Mouse (Mus musculus) forebrain, embryonic 15.5 days (tissue): ENCODE data around the gene Scn11a. TPM values are rescaled to one million over a fixed set of nuclear protein-coding genes. Genes with fewer than 3 reads are reported as not detected.

ENCODE experiments used
- ATAC-seq: fragments of 200-750 bp; cut with Nextera tagmentation; replicated peaks from 2 replicates; pipeline ENCODE4 v1.8.0; 2017; ENCODE audit warnings: mild to moderate bottlenecking, moderate TSS enrichment, moderate library complexity
- H3K27ac ChIP-seq: fragments of 300-500 bp; sonication (generic); replicated peaks from 2 replicates; pipeline ENCODE4 v1.5.1; 2015; ENCODE audit warnings: mild to moderate bottlenecking, inconsistent platforms
- H3K27me3 ChIP-seq: fragments of 300-500 bp; sonication (generic); 2 replicates; pipeline ENCODE4 v1.6.1; 2015; ENCODE audit warnings: inconsistent platforms
- H3K36me3 ChIP-seq: fragments of 300-500 bp; sonication (generic); 2 replicates; pipeline ENCODE4 v1.6.1; 2015; ENCODE audit warnings: mild to moderate bottlenecking, inconsistent platforms
- H3K4me1 ChIP-seq: fragments of 300-500 bp; sonication (generic); 2 replicates; pipeline ENCODE4 v1.6.1; 2015; ENCODE audit warnings: inconsistent platforms
- H3K4me2 ChIP-seq: fragments of 300-500 bp; sonication (generic); replicated peaks from 2 replicates; pipeline ENCODE4 v1.6.1; 2015; ENCODE audit warnings: mild to moderate bottlenecking, inconsistent platforms
- H3K4me3 ChIP-seq: fragments of 300-500 bp; sonication (generic); 2 replicates; pipeline ENCODE4 v1.5.1; 2015; ENCODE audit warnings: mild to moderate bottlenecking, inconsistent platforms
- H3K9ac ChIP-seq: fragments of 300-500 bp; sonication (generic); replicated peaks from 2 replicates; pipeline ENCODE4 v1.6.1; 2015; ENCODE audit warnings: mild to moderate bottlenecking, inconsistent platforms
- H3K9me3 ChIP-seq: fragments of 300-500 bp; sonication (generic); 2 replicates; pipeline ENCODE4 v1.6.1; 2016; ENCODE audit warnings: inconsistent platforms
- whole genome bisulfite sequencing: fragments of 180-500 bp; shearing (Covaris S2); methylation state at CpG from one replicate; pipeline ENCODE4 v1.1.7; 2015; ENCODE audit warnings: mixed read lengths; 5-methylcytosine and 5-hydroxymethylcytosine counted together
- polyA plus RNA-seq: library from polyadenylated mRNA; unstranded; fragments of >200 nt; fragmentation: Nextera tagmentation; extraction: Ambion mirVana; gene quantifications from 2 replicates; pipeline ENCODE4 v1.2.1, GENCODE M21; 2015

Scn11a gene
- polyA plus RNA-seq, 1 experiment from 2014 or later: 0.22 TPM

DNA sequence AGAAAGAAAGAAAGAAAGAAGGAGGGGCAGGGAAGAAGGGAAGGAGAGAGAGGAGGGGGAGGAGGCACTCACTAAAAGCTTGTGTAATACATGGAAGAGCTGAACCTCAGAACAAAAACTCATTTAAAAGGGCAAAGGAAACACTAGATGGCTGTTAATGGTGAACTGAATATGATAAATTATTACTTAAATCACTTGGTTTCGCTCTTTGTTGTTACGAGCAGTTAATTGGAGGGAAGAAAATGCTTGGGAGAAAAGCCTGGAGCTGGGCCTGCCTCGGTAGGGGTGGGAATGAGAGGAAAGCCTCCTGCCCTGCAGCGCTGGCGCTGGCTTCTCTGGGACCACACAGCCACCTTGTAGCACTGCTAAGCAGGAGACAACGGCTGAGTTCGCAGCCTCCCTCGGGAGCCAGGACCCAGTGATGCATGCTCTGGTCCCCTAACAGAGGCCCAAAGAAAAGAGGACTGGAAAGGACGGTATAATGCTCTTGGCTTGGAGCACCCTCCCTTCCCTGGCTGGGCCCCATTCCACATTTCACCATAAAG is 10.4 kb upstream of the Scn11a start:
- Histone ChIP-seq H3K4me3 (no peak overlapping the region), H3K4me2 (no peak overlapping the region), H3K9ac (no peak overlapping the region), H3K36me3 (no peaks in the 10 kb centered on the region), H3K27ac (peak overlapping the region; percentile 17; the same call in 1 of the 2 replicates), H3K4me1 (peaks cover 28% of the 10 kb centered on the region), H3K9me3 (no peaks in the 10 kb centered on the region), H3K27me3 (no peaks in the 10 kb centered on the region)
- 22% methylated on average over 9 of the region's 9 CpGs for WGBS
- 0 out of 2 replicates have a peak, but pooled peaks have one; percentile 49 for ATAC-seq

DNA sequence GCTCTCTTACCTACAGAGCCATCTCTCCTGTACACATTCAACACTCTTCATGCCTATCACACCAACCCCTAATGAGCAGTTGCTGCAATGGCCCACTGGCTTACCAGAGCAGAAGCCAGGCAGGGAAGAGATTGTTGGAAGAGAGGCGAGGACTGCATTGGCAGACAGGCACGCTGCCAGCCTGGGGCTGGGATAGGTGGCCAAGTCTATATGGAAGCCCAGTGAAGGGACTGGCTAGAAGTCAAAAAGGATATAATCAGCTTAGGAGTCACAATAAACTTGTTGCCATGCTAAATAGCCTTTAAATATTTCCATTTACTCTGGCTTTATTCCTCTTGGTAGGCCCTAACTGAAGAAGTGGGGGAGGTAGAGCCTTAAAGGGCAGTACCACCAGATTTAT is 5.7 kb upstream of the Scn11a start:
- ATAC-seq: no peak
- H3K36me3 ChIP-seq: no peaks in the 10 kb centered on the region
- no peak overlapping the region for H3K4me2 ChIP-seq
- H3K9me3 ChIP-seq: no peaks in the 10 kb centered on the region
- 61% methylated on average over 2 of the region's 2 CpGs for WGBS
- H3K9ac ChIP-seq: no peak overlapping the region
- no peak overlapping the region for H3K4me3 ChIP-seq
- no peaks in the 10 kb centered on the region for H3K27me3 ChIP-seq
- no peak overlapping the region for H3K27ac ChIP-seq
- H3K4me1 ChIP-seq: peaks cover 9% of the 10 kb centered on the region

DNA sequence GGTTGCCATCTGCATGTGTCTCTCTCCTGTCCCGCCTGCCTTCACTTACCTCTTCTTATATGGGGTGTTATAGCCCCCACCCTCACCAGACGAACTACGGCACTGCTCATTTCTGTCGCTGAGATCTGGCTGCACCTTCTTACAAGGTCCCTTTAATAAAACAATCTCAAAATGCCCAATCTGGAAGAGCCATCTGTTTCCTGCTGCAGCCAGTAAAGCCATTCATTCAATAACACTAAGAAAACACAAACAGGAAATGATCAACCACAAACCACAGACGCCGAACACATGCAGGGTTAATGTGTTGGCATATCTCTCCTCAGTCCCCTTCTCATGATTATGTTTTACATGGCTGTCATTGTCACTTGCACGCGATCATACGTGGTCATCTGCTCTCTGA is 1.5 kb downstream of the Scn11a start:
- no peaks in the 10 kb centered on the region for H3K36me3 ChIP-seq
- H3K9me3 ChIP-seq: no peaks in the 10 kb centered on the region
- H3K9ac ChIP-seq: no peak overlapping the region
- no peak overlapping the region for H3K27ac ChIP-seq
- no peaks in the 10 kb centered on the region for H3K27me3 ChIP-seq
- H3K4me3 ChIP-seq: no peak overlapping the region
- H3K4me2 ChIP-seq: no peak overlapping the region
- ATAC-seq: no peak
- peaks cover 10% of the 10 kb centered on the region; the same call in 1 of the 2 replicates for H3K4me1 ChIP-seq
- WGBS: 48% methylated on average over 9 of the region's 9 CpGs

DNA sequence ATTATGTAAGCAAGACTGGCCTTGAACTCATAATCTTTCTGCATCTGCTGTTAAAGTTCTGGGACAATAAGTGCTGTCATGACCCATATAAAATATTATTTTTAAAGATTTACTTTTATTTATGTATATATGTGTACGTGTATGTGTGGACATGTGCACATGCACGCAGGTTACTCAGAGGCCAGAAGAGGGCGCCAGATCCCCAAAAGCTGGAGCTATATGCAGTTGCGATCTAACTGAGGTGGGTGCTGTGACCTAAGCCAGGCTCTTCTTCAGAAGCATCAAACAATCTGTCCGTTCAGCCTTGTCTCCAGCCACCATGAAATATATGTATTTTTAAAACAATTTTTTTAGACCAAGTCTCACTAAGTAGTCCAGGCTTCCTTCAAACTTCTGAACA is 11.6 kb downstream of the Scn11a start:
- Histone ChIP-seq H3K4me1 (no peaks in the 10 kb centered on the region), H3K9ac (no peak overlapping the region), H3K36me3 (no peaks in the 10 kb centered on the region), H3K4me2 (no peak overlapping the region), H3K4me3 (no peak overlapping the region), H3K27ac (no peak overlapping the region), H3K9me3 (no peaks in the 10 kb centered on the region), H3K27me3 (no peaks in the 10 kb centered on the region)
- WGBS: 95% methylated on average over 5 of the region's 5 CpGs
- ATAC-seq: no peak

DNA sequence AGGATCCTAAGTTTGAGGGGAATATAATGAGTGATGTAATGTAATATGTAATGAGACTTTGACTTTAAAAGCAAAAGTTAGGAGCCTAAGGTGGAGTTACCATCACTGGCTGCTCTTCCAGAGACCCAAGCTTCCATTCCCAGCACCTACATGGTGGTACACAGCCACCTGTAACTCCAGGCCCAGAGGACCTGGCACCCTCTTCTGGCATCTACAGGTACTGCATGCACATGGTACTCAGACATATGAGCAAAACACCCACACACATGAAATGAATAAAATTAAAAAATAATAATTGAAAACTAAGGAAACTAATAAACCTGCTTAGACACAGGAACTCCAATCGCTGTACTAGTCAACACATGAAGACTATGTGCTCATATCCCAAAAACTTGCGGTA is 18.8 kb downstream of the Scn11a start:
- no peak overlapping the region for H3K27ac ChIP-seq
- no peaks in the 10 kb centered on the region for H3K36me3 ChIP-seq
- no peaks in the 10 kb centered on the region for H3K9me3 ChIP-seq
- no peak for ATAC-seq
- H3K4me2 ChIP-seq: no peak overlapping the region
- peaks cover 17% of the 10 kb centered on the region for H3K4me1 ChIP-seq
- WGBS: 78% methylated on average over 2 of the region's 2 CpGs
- H3K27me3 ChIP-seq: no peaks in the 10 kb centered on the region
- H3K4me3 ChIP-seq: no peak overlapping the region
- H3K9ac ChIP-seq: no peak overlapping the region

DNA sequence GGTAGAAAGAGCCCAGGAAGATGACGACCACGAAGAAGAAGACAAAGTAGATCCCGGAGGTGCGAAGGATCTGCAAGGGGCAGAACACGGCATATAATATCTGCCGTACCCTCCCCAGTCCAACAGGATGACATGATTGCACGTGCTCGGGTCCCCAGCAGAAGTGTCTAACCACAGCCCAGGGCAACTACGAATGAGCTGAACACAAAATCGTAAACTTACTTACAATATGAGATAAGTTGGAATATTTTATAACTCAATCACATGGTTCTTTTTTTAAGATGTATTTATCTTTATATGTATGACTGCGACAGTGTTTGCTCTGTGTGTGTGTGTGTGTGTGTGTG is 20.8 kb downstream of the Scn11a start:
- peak overlapping the region; percentile 17; the same call in 1 of the 2 replicates for H3K27ac ChIP-seq
- ATAC-seq: no peak

DNA sequence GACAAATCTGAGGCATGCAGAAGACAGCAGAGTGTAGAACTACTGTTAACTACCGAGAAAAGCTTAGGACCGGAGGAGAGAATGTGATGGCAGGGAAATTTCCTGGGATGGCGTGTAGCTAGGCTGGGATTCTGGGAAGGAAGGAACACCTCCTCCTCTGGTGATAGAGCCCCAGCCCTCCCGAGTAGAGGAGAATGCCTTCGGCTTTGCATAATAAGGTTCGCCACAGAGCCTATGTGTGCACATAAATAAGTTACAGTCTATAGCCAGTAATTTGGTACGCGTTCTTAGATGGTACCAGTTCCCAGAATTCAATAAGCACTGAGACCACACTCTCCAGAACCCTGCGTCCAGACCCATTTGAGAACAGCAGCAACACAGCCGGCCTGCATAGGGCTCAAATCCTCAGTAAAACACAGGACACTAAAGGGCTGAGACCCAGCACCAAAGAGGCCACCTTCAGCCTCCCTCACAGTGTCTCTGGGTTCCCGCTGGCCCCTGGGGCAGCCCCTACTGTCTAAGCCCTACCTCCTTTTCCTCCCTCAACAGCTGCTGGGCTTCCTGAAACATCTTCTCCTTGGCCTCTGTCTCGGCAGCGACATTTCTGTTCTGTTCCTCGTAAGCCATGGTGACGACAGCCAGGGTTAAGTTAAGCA is 21.3 kb downstream of the Scn11a start:
- Histone ChIP-seq H3K27ac (peak overlapping the region; percentile 17; the same call in 1 of the 2 replicates), H3K4me1 (peaks cover 17% of the 10 kb centered on the region), H3K4me3 (no peak overlapping the region), H3K36me3 (no peaks in the 10 kb centered on the region), H3K4me2 (no peak overlapping the region), H3K9ac (no peak overlapping the region), H3K27me3 (no peaks in the 10 kb centered on the region), H3K9me3 (no peaks in the 10 kb centered on the region)
- 18% methylated on average over 15 of the region's 15 CpGs for WGBS
- ATAC-seq: peak; percentile 39

More for the DNA sequence above, 20.8 kb downstream of the Scn11a start:
- H3K9me3 ChIP-seq: no peaks in the 10 kb centered on the region
- H3K9ac ChIP-seq: no peak overlapping the region
- no peak overlapping the region for H3K4me3 ChIP-seq
- 73% methylated on average over 11 of the region's 11 CpGs for WGBS
- H3K36me3 ChIP-seq: no peaks in the 10 kb centered on the region
- H3K27me3 ChIP-seq: no peaks in the 10 kb centered on the region
- H3K4me2 ChIP-seq: no peak overlapping the region
- peaks cover 17% of the 10 kb centered on the region for H3K4me1 ChIP-seq

DNA sequence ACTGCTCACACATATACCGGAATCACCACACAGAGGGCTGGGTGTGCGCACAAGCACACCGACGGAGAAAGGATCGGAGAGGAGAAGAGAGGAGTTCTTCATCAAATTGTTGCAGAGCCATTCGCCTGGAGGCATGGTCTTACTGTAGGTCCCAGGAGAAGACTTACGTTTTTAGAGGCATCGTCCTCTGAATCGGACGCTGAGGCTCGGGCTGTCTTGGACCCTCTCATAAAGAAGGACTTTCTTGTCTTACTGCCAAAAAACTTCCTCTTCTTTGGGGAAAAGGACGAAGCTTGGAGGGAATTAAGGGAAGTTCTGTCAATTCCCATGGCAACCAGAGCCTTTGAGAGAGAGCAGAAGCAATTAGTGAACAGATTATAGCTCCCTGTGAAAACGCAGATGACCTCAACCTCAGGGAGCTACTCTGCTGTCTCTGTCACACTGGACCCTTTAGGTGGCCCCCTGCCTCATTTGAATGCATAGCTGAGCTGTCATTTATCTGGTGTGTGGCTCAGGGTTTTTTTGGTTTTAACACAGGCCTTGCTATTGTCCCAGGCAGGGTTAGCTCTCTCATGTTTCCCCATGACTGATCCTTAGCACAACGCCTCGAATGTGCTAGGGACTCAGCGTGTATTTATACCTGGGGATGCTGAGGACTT is 22.0 kb downstream of the Scn11a start:
- ATAC-seq: peak; percentile 83
- H3K27me3 ChIP-seq: no peaks in the 10 kb centered on the region
- no peak overlapping the region for H3K9ac ChIP-seq
- H3K4me2 ChIP-seq: no peak overlapping the region
- peaks cover 17% of the 10 kb centered on the region for H3K4me1 ChIP-seq
- no peaks in the 10 kb centered on the region for H3K36me3 ChIP-seq
- WGBS: 9% methylated on average over 16 of the region's 16 CpGs
- H3K4me3 ChIP-seq: no peak overlapping the region
- no peaks in the 10 kb centered on the region for H3K9me3 ChIP-seq
- peak overlapping the region; percentile 17; the same call in 1 of the 2 replicates for H3K27ac ChIP-seq

DNA sequence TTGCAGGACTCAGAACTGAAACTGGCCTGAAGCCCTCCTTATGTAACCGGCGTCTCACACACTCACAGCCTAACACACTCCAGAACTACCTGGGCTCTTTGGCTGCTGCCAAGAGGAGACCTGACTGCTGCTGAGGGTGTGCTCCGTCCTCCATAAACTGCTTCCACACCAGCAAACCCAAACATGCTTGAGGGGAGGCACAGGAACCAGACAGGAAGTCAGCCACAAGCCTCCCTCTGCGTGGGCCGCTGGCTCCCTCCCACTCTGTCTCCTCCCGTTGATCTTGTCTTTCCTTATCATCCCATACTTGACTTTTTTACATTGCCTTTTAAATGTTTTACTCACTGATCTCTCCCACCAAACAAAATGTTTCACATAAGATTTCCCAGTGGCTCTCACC is 23.8 kb downstream of the Scn11a start:
- no peak for ATAC-seq
- no peaks in the 10 kb centered on the region for H3K36me3 ChIP-seq
- no peak overlapping the region for H3K4me2 ChIP-seq
- no peaks in the 10 kb centered on the region for H3K27me3 ChIP-seq
- H3K27ac ChIP-seq: no peak overlapping the region
- no peaks in the 10 kb centered on the region for H3K9me3 ChIP-seq
- peaks cover 17% of the 10 kb centered on the region for H3K4me1 ChIP-seq
- H3K9ac ChIP-seq: no peak overlapping the region
- 83% methylated on average over 6 of the region's 6 CpGs for WGBS
- H3K4me3 ChIP-seq: no peak overlapping the region

DNA sequence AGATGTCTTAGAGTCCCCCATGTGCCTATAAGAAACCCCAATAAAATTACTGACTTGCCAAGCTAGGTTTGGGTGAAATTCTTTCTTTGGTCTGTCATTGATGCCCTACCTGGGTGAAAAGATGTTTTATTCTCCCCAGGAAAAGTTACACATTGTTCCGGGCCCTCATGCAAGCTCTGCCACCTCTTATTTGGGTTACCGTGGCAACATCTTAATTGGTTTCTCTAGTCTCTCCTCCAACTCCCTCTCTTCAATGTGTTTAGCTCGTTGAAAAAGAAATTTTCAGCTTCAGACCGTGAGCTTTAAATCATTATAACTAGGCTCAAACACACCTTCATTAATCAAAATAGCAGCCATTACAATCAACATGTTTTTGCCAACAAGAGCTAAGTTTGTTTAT is 28.5 kb downstream of the Scn11a start:
- no peak overlapping the region for H3K4me3 ChIP-seq
- H3K9me3 ChIP-seq: no peaks in the 10 kb centered on the region
- H3K4me2 ChIP-seq: no peak overlapping the region
- no peaks in the 10 kb centered on the region for H3K36me3 ChIP-seq
- no peak overlapping the region for H3K9ac ChIP-seq
- no peak overlapping the region for H3K27ac ChIP-seq
- no peaks in the 10 kb centered on the region for H3K27me3 ChIP-seq
- WGBS: 28% methylated on average over 4 of the region's 4 CpGs
- ATAC-seq: no peak
- no peaks in the 10 kb centered on the region for H3K4me1 ChIP-seq

DNA sequence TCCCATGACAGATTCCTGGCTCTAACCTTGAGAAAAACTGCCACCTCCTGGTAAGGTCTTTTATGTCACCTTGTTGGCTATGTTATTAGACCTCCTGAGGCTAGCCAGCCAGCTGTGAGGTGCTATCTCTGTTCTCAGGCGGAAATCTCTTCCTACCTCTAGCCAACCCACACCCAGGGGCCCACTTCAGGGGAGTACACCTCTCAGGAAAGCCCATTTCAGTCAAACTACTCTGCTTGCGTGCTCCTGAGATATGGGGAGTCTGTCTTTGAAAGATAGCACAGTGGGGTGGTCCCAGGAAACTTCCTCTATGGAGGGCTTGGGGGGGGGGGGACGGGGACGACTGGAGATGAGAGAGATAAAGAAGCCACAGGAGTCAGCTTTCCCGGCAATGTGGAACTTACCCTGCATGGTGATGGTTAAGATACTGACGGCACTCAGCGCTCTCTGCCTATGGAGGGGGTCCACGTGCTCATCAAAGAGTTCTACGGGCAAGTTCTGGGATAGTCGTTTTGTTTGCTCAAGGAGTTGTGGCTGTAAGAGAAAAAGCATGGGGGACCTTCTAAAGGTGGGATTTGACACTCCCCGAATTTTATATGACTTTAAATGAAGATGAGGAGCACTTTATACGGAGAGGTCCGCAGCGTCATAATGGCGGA is 29.9 kb downstream of the Scn11a start:
- Histone ChIP-seq H3K9me3 (no peaks in the 10 kb centered on the region), H3K4me1 (no peaks in the 10 kb centered on the region), H3K27me3 (no peaks in the 10 kb centered on the region), H3K36me3 (no peaks in the 10 kb centered on the region), H3K27ac (no peak overlapping the region), H3K4me3 (no peak overlapping the region), H3K9ac (no peak overlapping the region), H3K4me2 (no peak overlapping the region)
- WGBS: 92% methylated on average over 15 of the region's 15 CpGs
- ATAC-seq: no peak

DNA sequence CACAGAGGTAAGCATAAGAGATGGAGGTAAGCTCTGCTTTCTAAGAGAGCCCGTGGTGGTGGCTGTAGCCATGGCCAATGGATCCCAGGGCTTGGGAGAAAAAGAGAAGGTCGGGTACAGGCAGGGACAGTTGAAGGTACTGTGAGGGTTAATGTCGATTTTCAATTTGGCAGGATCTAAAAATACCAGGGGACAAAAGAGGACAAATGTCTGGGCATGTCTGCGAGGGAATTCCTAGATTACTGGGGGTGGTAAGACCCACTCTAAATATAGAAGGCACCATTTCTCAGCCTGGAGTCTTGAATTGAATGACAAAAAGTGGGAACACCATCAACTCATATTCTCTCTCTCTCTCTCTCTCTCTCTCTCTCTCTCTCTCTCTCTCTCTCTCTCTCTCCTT is 30.8 kb downstream of the Scn11a start:
- H3K4me2 ChIP-seq: no peak overlapping the region
- 75% methylated on average over 4 of the region's 4 CpGs for WGBS
- ATAC-seq: no peak

More for the DNA sequence above, 30.8 kb downstream of the Scn11a start:
- Histone ChIP-seq H3K27me3 (no peaks in the 10 kb centered on the region), H3K4me3 (no peak overlapping the region), H3K36me3 (no peaks in the 10 kb centered on the region), H3K27ac (no peak overlapping the region), H3K9ac (no peak overlapping the region), H3K4me1 (no peaks in the 10 kb centered on the region), H3K9me3 (no peaks in the 10 kb centered on the region)
